Mouse (Mus musculus) left cerebral cortex, postnatal 10 days (tissue): Measurements from ENCODE around the gene Clip1. TPM values are rescaled to one million over a fixed set of nuclear protein-coding genes. Genes with fewer than 3 reads are reported as not detected.
A peak's percentile ranks its signal among the peaks of the same experiment; 100 is the strongest.

Experiments used
- DNase-seq, 2 experiments: peaks; one replicate each; pipeline ENCODE4 v3.0.0; 2021 to 2022; ENCODE audit warnings: low spot score in 2 of 2, mixed read lengths in 1 of 2; ENCODE audit errors: extremely low spot score in 1 of 2
- intact Hi-C: fragments of 180-260 bp; cut with DNase I; formaldehyde crosslinking; loops from one replicate; pipeline ENCODE4 v1.15.1; 2025
- total RNA-seq, 2 experiments: library from RNA; stranded (reverse); gene quantifications; 2 replicates each; pipeline ENCODE4 v1.2.3; 2021

Clip1 gene
- total RNA-seq, 2 experiments from 2014 or later, result 112 to 122 TPM

GRCm38 (mm10) chr5:123622421-123622820, 62.0 kb downstream of the Clip1 start:
- no peak for DNase-seq
- intact Hi-C loops, result no loop called here

- intact Hi-C loops, result loop anchor here (10.0 kb wide), 1 partner anchor 174 kb away; no protein-coding TSS in a partner anchor
- no peak for DNase-seq
Measured at GRCm38 (mm10) chr5:123618558-123618957, 65.9 kb downstream of the Clip1 start.

GRCm38 (mm10) chr5:123614246-123614645, 70.2 kb downstream of the Clip1 start:
- DNase-seq, result no peak
- intact Hi-C loops, result loop anchor here (5.0 to 10.0 kb wide), 2 partner anchors 37 to 169 kb away; no protein-coding TSS in a partner anchor

- intact Hi-C loops, result loop anchor here (5.0 to 10.0 kb wide), 2 partner anchors 33 to 165 kb away; no protein-coding TSS in a partner anchor
- DNase-seq, result peak; percentile 85 to 86
Measured at GRCm38 (mm10) chr5:123609843-123610242, 74.6 kb downstream of the Clip1 start.

GRCm38 (mm10) chr5:123609416-123609815, 75.0 kb downstream of the Clip1 start:
- no peak for DNase-seq
- intact Hi-C loops, result no loop called here

- intact Hi-C loops, result no loop called here
Measured at GRCm38 (mm10) chr5:123607211-123607669, 77.2 kb downstream of the Clip1 start.

GRCm38 (mm10) chr5:123603496-123603895, 80.9 kb downstream of the Clip1 start:
- DNase-seq, result peak in 1 of 2 experiments; percentile 66
- intact Hi-C loops, result no loop called here

More at GRCm38 (mm10) chr5:123607211-123607669, 77.2 kb downstream of the Clip1 start:
- peak in 1 of 2 experiments; percentile 67 for DNase-seq

GRCm38 (mm10) chr5:123602174-123602573, 82.2 kb downstream of the Clip1 start:
- no peak for DNase-seq
- intact Hi-C loops, result no loop called here

GRCm38 (mm10) chr5:123599319-123599718, 85.1 kb downstream of the Clip1 start:
- peak in 1 of 2 experiments; percentile 50 for DNase-seq
- intact Hi-C loops, result no loop called here

GRCm38 (mm10) chr5:123593622-123594280, 90.7 kb downstream of the Clip1 start:
- intact Hi-C loops, result no loop called here
- DNase-seq, result peak in 1 of 2 experiments; percentile 34

- no peak for DNase-seq
- intact Hi-C loops, result no loop called here
Measured at GRCm38 (mm10) chr5:123580043-123580442, 104.4 kb downstream of the Clip1 start.

- no peak for DNase-seq
- intact Hi-C loops, result loop anchor here (5.0 kb wide), 1 partner anchor 36 kb away; no protein-coding TSS in a partner anchor
Measured at GRCm38 (mm10) chr5:123576696-123577095, 107.7 kb downstream of the Clip1 start.

GRCm38 (mm10) chr5:123573362-123573761, 111.1 kb downstream of the Clip1 start:
- intact Hi-C loops, result no loop called here

GRCm38 (mm10) chr5:123572357-123573186, 111.8 kb downstream of the Clip1 start, which contains the start of gene Vps33a:
Gene Vps33a (minus strand): TSS chr5:123573038.
- intact Hi-C loops, result no loop called here

More at GRCm38 (mm10) chr5:123573362-123573761, 111.1 kb downstream of the Clip1 start:
- no peak for DNase-seq

GRCm38 (mm10) chr5:123561128-123561527, 123.3 kb downstream of the Clip1 start:
- DNase-seq, result no peak
- intact Hi-C loops, result no loop called here

More at GRCm38 (mm10) chr5:123572357-123573186, 111.8 kb downstream of the Clip1 start, which contains the start of gene Vps33a:
- DNase-seq, result peak; percentile 97 to 99

GRCm38 (mm10) chr5:123559588-123559987, 124.8 kb downstream of the Clip1 start:
- no peak for DNase-seq
- intact Hi-C loops, result no loop called here

GRCm38 (mm10) chr5:123556451-123556850, 128.0 kb downstream of the Clip1 start:
- DNase-seq, result peak; percentile 31 to 67
- intact Hi-C loops, result no loop called here

GRCm38 (mm10) chr5:123555693-123556092, 128.7 kb downstream of the Clip1 start:
- no peak for DNase-seq
- intact Hi-C loops, result no loop called here

GRCm38 (mm10) chr5:123533801-123534200, 150.6 kb downstream of the Clip1 start:
- intact Hi-C loops, result no loop called here
- DNase-seq, result no peak
